Mouse (Mus musculus): ENCODE data around the gene Lrmda. TPM values are rescaled to one million over a fixed set of nuclear protein-coding genes. Genes with fewer than 3 reads are reported as not detected.

Gene Lrmda
- total RNA-seq, 2 experiments from 2014 or later: 1.5 to 1.9 TPM

DNA sequence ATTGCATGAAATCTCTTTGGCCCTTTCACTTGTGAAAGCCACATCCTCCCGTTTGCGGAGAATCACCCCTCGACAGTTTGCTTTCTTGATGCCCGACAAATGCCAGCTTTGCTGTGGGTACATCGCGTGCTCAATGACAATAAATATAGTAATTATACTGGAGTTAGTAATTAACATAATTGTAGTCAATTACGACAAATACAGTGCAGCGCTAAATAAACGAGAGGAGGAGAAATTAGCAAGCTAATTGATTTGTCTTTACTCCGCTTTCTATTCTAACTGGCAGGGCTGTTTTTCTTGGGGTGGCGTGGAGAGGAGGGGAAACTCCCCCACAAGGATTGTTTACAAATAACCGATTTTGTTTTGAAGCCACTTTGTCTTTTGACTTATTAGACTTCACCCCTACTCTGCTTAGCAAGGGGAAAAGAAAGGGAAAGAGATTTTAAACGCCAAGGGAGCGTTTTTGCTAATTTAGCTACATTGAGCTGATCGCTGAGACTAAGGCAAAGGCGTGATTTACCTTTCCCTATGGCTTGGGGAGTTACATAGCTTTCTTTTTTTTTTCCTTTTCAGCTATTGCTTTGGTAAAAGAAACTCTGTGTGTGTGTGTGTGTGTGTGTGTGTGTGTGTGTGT lies 18.1 kb downstream of the Lrmda start:
- DNase-seq (ENCODE audit: low spot score in 2 of 2): no peak

DNA sequence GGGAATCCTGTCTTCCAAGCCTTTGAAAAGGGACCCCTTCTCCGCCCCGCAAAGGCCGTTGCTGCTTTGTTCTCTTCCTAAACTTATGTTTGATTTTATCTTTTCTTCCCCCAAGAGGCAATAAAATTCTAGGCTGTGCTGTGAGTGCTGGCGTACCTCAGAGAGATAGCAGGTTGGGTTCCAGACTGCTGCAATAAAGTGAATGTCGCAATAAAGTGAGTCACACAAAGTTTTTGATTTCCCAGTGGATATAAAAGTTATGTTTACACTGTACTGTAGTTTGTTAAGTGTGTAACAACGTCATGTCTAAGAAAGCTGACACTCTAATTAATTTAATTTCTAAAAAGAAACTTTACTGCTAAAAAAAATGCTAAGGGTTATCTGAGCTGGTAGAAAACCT lies 22.6 kb downstream of the Lrmda start:
- no peak for DNase-seq (ENCODE audit: low spot score in 2 of 2)

DNA sequence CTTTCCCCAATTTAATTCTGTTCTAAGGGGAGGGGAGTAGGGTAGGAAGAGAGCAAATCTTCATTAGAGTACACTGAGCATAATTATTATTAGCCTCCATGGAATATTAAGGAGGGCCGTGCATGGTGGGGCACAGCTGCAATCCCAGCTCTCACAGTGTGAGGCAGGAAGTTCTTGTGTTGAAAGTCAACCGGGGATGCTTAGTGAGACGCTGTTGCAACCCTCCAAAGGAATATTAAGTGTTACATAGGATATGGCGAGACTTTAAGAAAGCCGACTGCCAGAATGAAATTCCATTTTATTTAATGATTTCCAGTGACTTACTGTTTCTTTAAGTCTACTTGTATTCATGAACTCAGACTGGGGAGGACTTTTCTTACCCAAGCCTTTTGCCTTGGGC lies 23.9 kb downstream of the Lrmda start:
- DNase-seq (ENCODE audit: low spot score in 2 of 2): no peak

DNA sequence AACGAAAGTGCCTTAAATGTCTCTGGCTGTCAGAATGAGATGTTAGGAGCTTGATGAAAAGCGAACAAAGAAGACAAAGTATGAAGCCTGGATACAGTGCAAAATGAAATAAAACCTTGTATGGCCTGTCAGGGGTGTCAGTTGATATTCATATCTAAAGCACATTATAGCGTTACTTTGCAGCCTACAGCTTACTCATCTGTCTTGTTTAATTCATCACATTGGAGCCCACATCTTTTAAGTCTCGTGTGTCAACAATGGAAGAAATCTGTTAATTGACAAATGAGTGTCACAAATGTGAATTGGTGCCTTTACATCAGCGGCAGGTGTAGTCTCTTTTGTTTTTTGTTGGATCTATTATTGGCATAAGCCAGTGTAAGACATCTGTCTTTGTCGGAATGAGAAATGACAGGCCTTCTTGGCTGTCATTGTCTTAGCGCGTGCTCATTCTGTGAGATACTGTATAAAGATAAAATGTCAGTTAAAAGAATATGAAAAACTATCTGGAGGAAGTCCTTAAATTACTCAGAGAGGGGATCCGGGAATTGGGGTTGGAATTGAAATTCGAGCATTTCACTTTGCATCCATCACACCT lies 26.8 kb downstream of the Lrmda start:
- DNase-seq (ENCODE audit: low spot score in 2 of 2): no peak

DNA sequence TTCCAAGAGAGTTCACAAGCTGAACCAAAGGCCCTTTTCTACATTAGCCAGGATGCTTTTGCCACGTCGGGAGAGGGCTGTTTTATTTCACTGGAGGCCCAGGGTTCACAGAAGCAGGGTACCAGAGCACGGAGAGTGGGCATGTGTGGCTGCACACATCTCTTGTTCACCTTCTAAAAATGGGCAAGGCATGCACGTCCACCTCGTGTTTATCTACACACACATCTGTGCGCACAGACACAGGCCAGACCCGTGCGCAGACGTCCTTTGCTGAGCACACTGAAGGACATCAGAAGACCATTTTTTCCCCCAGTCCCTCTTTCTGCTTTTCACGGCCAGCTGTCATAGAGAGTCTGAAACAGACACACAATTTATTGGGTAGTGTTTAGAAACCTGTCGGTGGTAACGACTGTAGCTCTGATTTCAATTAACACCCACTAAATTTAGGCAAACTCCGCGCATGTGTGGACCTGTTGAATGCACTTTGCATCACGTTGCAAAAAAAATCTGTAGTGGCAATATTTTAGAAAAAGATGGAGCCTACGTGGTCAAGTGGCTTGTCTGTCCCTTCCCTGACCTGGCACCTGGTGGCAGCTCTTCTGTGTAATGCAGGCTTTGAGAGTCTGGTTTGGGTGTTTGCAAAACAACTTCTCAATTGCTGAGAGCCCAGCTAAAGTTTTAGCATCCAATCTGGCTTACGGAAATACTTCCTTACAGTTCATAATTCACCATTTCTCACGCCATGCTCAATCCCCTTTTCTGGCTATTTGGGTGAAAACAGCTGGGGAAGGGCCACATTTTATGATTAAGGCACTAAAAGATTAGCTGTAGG lies 28.8 kb downstream of the Lrmda start:
- DNase-seq (ENCODE audit: low spot score in 2 of 2): no peak

DNA sequence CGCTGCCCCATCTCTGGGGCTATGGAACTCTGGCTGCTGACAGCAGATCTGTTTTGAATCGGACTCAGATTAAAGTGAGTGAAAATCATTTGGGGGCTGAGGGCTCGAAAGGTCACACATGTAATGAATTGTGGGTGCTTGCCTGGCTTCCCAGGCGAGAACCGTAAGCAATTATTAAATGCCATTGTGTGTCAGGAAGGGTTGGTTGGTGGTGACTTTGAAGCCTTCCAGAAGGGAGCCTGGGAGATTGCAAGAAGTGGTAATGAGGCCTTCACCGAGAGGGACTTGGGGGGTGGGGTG lies 29.3 kb downstream of the Lrmda start:
- DNase-seq (ENCODE audit: low spot score in 2 of 2): no peak

DNA sequence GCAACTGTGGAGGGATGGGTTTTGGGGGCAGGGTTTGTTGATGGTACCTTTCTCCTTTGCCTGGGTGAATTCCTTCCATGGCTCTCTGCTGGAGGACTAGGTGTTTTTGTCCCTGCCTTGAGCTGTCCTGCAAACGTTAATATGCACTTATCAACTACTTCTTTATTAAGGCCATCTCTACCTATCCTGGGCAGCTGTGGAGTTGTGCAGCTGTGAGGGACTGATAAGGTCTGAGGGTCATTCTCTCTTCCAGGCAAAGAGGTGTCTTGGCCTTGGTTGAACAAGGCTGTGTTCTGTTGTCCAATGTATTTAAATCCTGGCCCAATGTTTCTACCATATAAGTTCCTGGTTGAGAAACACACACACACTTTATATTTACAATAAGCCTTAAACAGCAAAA lies 29.8 kb downstream of the Lrmda start:
- no peak for DNase-seq (ENCODE audit: low spot score in 2 of 2)

DNA sequence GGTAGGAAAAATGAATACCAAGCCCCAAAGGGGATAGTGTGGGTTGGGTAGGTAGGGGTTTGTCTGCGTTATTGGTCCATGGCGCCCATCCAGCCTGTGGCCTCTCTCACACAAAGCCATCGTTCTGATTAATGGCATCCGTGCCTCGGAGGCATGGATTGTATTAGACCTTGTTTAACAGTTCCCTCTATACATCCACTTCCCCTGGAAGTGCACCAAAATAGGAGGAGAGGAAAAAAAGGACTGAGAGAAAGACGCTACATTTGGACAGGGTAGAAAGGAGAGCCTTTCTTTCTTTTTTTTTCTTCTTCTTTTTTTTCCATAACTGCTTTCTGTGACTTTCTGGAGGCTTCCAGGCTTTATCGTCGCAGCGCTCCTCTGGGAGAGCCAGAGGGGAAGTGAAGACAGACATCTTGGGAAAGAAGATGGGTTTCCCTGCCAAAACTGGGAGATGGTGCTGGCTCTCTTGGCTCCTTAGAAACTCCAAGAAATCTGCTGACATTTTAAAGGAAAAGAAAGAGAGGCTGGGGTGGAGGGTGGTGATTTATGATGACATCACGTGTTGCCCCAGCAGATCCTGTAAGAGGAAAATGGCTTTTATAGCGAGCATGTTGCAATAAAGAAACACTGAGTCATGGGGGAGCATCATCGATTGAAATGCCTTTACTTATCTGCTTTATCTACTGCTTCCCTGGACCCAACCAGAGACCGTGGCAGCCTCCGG lies 32.6 kb downstream of the Lrmda start:
- no peak for DNase-seq (ENCODE audit: low spot score in 2 of 2)

DNA sequence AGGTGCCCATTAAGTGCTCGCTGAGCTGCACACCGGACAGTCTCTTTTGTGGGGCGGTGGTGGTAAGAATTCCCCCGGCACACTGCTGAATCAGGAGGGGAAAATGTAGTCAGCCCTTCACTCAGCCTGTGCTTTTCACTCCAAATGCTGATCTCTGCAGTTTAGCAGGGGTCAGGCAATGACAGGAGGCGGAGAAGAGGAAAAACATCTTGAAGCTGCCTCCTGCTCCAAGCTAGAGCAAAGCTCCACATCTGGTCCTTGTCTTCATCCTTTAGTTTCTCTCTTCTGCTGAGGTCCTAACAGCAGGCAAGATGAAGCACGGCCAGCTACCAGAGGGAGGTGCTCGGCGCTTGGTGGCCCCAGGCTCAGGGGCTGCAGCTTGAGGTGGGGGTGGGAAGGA lies 36.1 kb downstream of the Lrmda start:
- DNase-seq (ENCODE audit: low spot score in 2 of 2): no peak

DNA sequence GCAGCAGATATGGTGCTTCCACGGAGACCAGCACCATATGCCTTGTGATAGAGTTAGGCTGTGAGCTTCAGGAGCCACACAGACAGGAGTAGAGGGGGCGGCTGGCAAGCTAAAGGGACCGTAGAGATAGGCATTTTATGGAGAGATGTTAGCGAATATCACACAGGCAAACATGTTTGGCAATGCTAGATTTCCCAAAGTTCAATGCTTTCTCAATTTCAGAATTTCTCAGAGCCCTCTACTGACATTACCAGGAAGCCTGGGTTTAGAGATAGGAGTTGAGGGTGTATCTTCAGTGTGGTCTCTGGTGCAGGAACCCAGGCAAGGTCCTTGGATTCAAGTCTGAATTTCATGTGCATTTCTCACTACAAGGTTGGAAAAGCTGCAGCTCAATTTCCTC lies 36.7 kb downstream of the Lrmda start:
- DNase-seq (ENCODE audit: low spot score in 2 of 2): no peak

DNA sequence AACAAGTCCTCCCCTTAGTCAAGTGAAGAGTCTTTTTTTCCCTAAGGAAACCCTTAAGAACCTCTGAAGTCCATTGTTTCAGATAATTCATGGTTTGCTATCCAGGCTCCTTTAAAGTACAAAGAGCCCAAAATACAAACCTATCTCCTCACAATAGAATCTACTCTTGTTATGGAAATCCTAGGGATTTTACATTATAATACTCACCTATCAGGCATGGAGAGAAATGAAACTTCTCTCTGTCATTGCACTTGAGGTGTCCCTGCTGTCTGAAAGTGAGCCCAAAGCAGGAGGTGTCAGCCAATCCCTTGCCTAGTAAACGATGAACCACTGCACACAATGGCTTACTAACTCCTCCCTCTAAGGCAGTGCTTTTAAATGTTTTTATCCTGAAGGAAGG lies 39.2 kb downstream of the Lrmda start:
- no peak for DNase-seq (ENCODE audit: low spot score in 2 of 2)

DNA sequence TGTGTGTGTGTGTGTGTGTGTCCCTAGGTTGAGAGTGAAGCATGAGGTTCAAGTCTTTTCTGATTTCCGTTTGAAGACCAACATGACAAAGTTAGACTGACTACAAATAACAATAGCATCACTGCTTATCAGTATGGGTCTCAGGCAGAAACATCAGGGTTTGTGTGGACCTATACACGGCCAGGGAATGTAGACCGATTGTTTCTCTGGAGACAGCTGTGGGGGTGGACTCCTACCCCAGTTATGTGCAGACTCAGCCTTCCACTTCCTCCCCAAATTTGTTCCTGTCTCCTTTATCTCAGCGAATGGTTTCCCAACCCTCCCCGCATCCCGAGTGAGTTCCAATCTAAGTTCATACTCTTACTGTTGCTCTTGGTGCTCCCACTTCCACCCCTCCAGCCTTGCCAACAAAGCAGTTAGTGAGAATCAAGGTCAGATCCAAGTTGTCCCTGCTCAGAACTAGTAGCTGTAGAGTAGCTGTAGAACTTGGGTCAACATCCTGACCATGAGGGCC lies 39.9 kb downstream of the Lrmda start:
- DNase-seq (ENCODE audit: low spot score in 2 of 2): no peak

DNA sequence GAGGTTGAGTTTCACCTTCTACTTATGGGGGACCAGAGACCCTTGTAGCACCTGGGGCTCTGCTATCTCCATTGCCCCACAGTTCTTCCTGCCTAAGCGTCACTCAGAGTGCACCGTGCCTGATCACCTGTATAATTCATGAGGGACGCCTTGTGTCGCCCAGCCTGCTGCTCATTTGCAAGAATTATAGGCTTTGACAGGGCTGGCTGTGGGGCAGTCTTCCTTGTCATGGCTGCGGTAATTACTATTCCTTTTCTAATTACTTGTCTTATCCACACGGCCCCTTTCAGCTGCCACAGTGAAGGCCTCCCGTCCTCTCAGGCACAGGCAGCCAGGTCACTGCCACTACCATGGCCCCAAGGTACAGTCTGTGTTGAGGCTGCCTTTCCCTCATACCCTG lies 41.3 kb downstream of the Lrmda start:
- no peak for DNase-seq (ENCODE audit: low spot score in 2 of 2)

DNA sequence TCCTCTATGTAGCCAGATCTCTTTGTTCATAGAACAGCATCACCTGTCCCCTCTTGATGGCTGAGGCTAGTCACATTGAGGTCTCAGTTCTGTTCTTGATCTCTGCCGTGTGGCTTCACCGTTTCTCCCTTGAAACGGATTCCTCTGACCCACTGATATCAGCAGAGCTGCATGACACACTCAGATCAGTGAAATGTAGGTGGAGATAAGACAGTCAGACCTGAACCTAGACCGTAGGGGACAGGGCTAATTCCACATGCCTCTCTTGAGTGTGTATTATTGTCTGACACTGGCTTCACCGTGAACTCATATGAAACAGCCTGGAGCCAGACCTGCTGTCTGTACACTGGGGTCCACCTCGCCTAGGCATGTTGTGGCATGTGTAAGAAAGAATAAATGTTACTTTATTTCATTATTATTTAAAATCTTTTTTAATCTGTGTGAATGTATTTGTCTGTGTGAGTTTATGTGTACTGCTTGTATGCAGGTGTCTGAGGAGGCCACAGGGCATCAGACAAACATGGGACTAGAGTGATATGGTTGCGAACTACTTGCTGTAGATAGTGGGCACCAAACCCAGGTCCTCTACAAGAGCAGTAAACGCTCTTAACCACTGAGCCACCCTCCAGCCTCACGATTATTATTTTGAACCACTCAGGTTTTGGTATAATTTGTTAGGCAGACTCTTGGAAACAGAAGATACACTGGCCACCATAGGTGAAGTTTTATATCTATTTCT lies 42.8 kb downstream of the Lrmda start:
- DNase-seq (ENCODE audit: low spot score in 2 of 2): no peak

DNA sequence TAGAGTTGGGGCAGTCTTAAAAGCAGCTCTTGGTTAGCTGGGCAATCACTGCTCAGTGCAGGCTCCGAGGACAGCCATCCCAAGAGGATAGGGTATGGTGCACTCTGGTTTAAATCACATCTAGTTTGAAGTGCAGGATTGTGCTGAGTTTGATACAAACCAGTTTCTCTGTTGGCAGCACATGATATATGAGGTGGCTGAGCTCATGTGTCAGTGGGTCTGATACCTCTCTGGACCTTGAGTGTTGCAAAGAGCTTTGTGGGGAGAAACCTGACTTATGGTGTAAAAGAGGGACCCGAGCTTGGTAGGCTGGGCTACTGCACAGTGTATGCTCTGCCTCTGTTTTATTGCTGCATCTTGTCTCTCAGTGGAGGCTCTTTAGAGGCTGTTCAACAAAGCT lies 49.7 kb downstream of the Lrmda start:
- DNase-seq (ENCODE audit: low spot score in 2 of 2): no peak

DNA sequence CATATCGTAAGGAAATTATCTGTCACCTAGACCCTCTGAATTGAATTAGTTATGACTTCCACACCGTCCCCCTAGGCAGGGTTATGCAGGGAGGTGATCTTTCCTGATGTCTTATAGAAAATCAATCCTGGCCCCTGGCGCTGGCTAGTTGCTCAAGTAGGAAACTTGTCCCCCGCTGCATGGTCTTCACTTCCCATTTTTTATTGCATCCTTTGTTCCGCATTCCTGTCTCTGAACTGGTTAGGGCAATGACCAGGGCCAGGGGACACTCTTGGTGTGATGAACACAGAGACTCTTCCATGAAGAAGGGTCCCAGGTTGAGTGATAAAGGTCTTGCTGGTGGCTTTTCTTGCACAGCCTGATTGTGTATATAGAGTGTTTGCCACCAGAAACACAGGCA lies 53.9 kb downstream of the Lrmda start:
- DNase-seq (ENCODE audit: low spot score in 2 of 2): no peak

DNA sequence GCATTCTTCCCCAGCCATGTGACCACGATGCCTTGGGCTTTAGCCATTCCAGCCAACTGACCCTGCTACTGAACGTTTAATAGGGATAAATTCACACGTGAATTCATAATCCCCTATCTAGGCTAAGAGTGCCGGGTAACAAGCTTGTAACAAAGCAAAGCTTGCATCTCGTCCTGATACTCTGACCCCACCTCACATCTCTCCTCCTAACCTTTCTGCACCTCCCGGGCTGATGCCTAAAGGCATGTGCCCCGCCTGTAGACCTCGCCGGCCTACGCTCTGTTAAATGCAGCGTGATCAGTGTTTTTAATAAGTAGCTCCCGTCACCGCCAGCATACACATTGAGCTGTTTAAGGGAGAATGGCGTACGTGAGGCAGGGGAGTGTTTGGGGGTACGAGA lies 54.7 kb downstream of the Lrmda start:
- DNase-seq (ENCODE audit: low spot score in 2 of 2): no peak

DNA sequence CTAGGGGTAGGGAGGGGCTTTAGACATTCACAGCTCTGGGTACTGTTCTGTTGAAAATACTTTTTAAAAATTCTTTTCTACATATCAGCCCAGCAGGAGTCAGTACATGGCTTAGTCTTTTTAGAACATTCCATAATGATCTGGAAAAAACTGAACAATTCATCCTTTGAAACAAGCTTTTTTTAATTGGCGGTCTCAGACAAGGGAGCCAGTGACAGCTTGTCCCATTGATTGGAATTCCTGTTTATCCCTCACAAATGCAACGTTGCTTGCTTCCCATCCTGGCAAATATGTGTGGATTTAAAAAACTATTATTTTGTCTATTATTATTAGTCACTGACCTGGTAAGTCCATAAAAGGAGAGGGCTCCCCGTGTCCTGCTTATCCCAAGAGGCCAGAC lies 64.4 kb downstream of the Lrmda start:
- no peak for DNase-seq (ENCODE audit: low spot score in 2 of 2)

DNA sequence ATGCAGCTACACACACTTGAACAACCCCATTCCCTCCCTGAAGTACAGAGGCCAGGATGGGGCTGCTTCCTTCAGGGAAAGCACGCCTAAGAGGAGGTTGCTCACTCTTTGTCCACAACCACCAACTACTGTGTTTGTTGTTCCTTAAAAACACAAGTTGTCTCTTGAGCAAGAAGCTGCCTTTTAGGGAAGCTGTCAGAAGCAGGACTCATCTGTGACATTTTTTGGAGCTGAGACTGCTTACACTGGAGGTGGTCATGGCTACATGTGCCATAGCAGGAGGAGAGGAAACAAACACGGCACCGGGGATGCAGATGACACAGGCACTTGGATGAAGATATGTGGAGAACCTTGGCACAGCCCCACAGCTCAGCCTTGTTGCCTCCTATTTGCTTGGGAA lies 65.9 kb downstream of the Lrmda start:
- no peak for DNase-seq (ENCODE audit: low spot score in 2 of 2)

DNA sequence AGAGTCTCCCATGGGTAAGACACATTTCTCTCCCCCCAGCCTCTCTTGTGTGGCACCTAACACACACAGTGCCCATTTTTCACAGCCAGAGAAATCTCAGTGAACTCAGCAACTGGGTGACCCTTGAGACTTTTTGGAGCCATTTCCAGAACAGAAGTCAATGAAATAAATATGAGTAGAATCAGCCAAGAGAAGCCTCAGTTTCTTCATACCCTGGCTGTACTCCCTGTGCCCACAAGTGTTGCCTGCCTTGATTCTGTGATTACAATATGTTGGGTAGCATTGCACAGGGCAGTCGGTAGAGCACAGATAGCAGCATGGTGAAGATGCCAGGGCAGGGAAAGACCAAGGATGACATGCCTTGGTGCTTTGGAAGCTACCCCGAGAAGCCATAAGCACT lies 69.1 kb downstream of the Lrmda start:
- DNase-seq (ENCODE audit: low spot score in 2 of 2): no peak

DNA sequence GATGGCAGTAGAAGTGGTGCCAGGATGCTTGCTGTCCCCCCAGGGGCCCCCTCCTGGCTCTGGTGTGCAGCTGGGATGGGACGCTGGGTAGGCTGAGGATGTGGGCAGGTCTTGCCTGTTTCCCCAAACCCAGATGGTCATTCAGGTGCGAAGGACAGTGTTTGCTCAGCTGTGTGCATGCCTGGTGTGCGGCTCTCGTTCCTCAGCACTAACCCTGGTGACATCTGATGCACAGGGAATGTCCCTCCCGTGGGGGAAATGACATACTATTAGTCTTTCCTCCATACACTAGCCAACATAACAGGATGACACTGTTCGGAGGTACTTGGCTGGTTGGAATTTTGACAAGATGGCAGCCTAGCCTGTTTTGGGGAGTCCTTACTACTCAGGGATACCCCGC lies 69.8 kb downstream of the Lrmda start:
- DNase-seq (ENCODE audit: low spot score in 2 of 2): no peak

All from gastrocnemius, postnatal 4 days (tissue).